Mouse (Mus musculus) neural tube, embryonic 11.5 days (tissue): ENCODE measurements at regions not wholly inside any gene's neighbourhood (a gene's known extent, or its start where the extent isn't known, plus 50 kb on each side); places are given as distances from the start of the nearest gene placed in this dataset.

Experiments
- ATAC-seq: fragments of 200-750 bp; cut with Nextera tagmentation; 2 replicates; pipeline ENCODE4 v1.8.0; 2017; ENCODE audit warnings: moderate number of reproducible peaks, mild to moderate bottlenecking, moderate TSS enrichment, moderate library complexity; ENCODE audit not compliant: insufficient read depth, low FRiP score, low TSS enrichment
- DNase-seq: peaks from one replicate; pipeline ENCODE4 v3.0.0-alpha.2; 2015; ENCODE audit warnings: low spot score
- H3K27ac ChIP-seq: fragments of 300-500 bp; sonication (generic); 2 replicates; pipeline ENCODE4 v1.5.1; 2014; ENCODE audit warnings: low read depth, mild to moderate bottlenecking, low read length
- H3K27me3 ChIP-seq: fragments of 300-500 bp; sonication (generic); 2 replicates; pipeline ENCODE4 v1.6.1; 2014; ENCODE audit warnings: mild to moderate bottlenecking, low read length, mixed read lengths; ENCODE audit not compliant: control insufficient read depth, insufficient read depth
- H3K36me3 ChIP-seq: fragments of 300-500 bp; sonication (generic); 2 replicates; pipeline ENCODE4 v1.6.1; 2014; ENCODE audit warnings: mild to moderate bottlenecking, low read length, moderate library complexity, mixed read lengths; ENCODE audit not compliant: control insufficient read depth, insufficient read depth
- H3K4me1 ChIP-seq: fragments of 300-500 bp; sonication (generic); 2 replicates; pipeline ENCODE4 v1.6.1; 2014; ENCODE audit warnings: low read length, mixed read lengths; ENCODE audit not compliant: control insufficient read depth, insufficient read depth
- H3K4me2 ChIP-seq: fragments of 300-500 bp; sonication (generic); 2 replicates; pipeline ENCODE4 v1.6.1; 2014; ENCODE audit warnings: low read depth, mild to moderate bottlenecking, moderate library complexity
- H3K4me3 ChIP-seq: fragments of 300-500 bp; sonication (generic); 2 replicates; pipeline ENCODE4 v1.5.1; 2014; ENCODE audit warnings: low read depth, low read length
- H3K9ac ChIP-seq: fragments of 300-500 bp; sonication (generic); 2 replicates; pipeline ENCODE4 v1.6.1; 2014; ENCODE audit warnings: mild to moderate bottlenecking, low read length
- H3K9me3 ChIP-seq: fragments of 300-500 bp; sonication (generic); 2 replicates; pipeline ENCODE4 v1.6.1; 2016; ENCODE audit warnings: low read length; ENCODE audit not compliant: control insufficient read depth
- WGBS: fragments of 180-500 bp; shearing (Covaris S2); extraction: QIAGEN DNeasy Blood & Tissue Kit; methylation state at CpG from one replicate; pipeline ENCODE4 v1.1.7; 2014; 5-methylcytosine and 5-hydroxymethylcytosine counted together

DNA sequence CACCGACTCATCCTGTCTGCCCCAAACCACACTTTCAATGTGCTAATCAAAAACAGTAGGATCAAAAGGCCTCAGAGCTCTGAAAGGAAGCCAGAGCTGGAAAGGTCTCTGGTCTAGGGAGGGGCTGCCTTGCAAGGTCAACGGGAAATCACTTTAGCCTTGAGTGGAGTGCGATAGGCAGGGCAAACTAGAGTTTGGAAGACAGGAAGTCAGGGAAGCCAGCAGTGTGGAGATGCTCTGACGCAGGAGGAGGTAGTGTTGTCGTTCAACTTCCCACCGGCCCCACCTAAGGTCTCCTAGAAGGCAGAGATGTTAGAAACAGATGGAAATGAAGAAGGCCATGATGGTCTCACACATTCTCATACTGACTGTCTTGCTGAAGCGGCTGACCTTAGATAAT lies 52.0 kb upstream of the Trp53i11 start:
- no peaks in the 10 kb centered on the region for H3K4me1 ChIP-seq
- no peaks in the 10 kb centered on the region for H3K36me3 ChIP-seq
- H3K9me3 ChIP-seq: no peaks in the 10 kb centered on the region
- no peak overlapping the region for H3K4me2 ChIP-seq
- ATAC-seq (no peak), DNase-seq (no peak)
- H3K27ac ChIP-seq: no peak overlapping the region
- 75% methylated on average over 7 of the region's 7 CpGs for WGBS
- H3K27me3 ChIP-seq: no peaks in the 10 kb centered on the region
- no peak overlapping the region for H3K9ac ChIP-seq
- H3K4me3 ChIP-seq: no peak overlapping the region

DNA sequence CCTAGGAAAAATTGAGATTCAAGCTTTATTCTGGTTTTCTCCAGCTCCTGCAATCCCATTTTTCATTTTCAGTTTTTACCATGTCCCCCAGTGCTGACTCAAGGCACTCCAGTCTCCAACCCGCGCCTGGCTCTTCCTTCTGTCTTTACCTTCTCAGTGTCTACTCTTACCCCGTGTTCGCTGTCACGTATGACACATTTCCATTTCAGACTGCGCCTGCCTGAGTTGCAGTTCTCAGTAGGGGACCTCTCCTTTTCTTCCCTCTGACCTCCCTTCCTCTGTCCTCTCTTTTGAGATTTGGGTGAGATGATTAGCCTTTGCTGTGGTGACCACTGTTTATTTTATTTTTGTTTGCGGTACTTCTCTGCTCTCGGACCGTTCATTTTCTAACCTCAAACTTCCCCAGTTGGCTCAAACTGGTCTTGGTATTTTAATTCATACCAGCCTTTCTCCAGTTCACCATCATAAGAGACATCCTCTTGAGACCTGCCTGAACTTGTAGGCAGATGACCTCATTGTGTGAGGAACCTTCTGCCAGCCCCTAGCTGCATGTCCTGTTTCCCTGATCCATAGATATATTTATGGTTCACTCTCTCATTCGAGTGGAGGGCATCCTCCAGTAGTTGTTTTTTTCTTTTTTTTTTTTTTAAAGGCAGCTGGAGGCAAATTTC lies 53.9 kb upstream of the Trp53i11 start:
- DNase-seq (no peak), ATAC-seq (no peak)
- Histone ChIP-seq H3K4me3 (no peak overlapping the region), H3K4me2 (no peak overlapping the region), H3K27me3 (no peaks in the 10 kb centered on the region), H3K9me3 (no peaks in the 10 kb centered on the region), H3K36me3 (no peaks in the 10 kb centered on the region), H3K27ac (no peak overlapping the region), H3K9ac (no peak overlapping the region), H3K4me1 (no peaks in the 10 kb centered on the region)
- WGBS: 79% methylated on average over 10 of the region's 10 CpGs

DNA sequence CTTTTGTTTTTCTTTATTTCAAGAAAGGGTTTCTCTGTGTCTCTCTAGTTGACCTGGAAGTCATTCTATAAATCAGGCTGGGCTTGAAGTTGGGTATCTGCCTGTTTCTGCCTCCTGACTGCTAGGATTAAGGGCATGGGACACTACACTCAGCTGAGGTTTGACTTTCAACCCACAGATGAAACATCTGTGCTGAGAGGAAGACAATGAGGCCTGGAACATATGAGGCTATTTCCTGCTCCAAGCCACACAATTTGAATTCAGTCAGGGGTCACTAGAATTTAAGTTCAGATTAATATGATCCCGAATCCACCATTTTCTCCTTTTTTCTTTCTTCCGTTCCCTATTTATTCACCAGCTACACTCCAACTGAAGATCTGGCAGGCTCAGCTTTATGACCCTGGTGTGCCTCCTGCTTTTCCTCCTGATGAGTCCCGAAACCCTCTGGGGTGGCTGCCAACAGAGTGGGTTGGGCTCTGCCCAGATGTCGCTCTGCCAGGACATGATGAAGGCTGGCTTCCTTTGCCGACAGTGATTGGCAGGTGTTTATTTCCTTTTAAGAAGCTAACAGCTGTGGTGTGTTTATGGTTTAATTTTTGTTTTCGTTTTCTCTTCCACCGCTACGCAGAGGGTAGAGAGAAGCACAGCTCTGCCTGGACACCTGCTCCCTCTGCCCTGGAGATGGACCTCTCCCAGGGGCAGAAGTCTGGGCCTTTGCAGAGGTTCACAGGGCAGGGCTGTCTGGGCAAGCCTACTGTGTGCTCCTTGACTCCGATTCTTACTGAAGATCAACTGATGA lies 55.3 kb upstream of the Trp53i11 start:
- Histone ChIP-seq H3K27ac (0 out of 2 replicates have a peak overlapping the region, but pooled peaks have one; percentile 1), H3K9me3 (no peaks in the 10 kb centered on the region), H3K9ac (no peak overlapping the region), H3K4me2 (no peak overlapping the region), H3K4me3 (no peak overlapping the region), H3K27me3 (no peaks in the 10 kb centered on the region), H3K4me1 (no peaks in the 10 kb centered on the region), H3K36me3 (no peaks in the 10 kb centered on the region)
- 64% methylated on average over 9 of the region's 9 CpGs for WGBS
- ATAC-seq: no peak
- DNase-seq: no peak

GRCm38 (mm10) chr2:93131236-93131635 lies 56.1 kb upstream of the Trp53i11 start:
- no peak for DNase-seq

DNA sequence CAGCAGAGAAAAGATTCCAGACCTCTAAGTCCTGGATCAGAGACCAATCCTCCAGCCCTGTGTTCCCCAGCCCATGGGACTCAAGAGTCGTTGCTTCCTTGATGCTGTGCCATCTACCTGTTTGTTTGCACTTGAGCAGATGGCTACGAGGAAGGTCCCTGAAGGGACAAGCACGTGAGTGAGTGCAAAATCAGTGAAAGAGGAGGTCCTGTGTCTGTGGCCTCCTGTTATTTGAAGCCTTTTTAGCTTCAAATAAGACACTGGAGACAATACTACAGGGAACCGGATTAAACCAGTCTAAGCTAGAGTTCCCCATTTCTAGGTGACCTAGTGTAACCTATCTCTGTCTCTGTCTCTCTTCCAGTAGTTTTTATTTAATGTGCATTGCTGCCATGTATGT lies 58.2 kb upstream of the Trp53i11 start:
- no peak for ATAC-seq
- WGBS: 76% methylated on average over 4 of the region's 4 CpGs
- Histone ChIP-seq H3K9ac (no peak overlapping the region), H3K4me1 (no peaks in the 10 kb centered on the region), H3K9me3 (no peaks in the 10 kb centered on the region), H3K27ac (no peak overlapping the region), H3K27me3 (no peaks in the 10 kb centered on the region), H3K4me2 (no peak overlapping the region), H3K36me3 (no peaks in the 10 kb centered on the region), H3K4me3 (no peak overlapping the region)
- no peak for DNase-seq

More at GRCm38 (mm10) chr2:93131236-93131635, 56.1 kb upstream of the Trp53i11 start:
- no peak overlapping the region for H3K4me2 ChIP-seq
- H3K9me3 ChIP-seq: no peaks in the 10 kb centered on the region
- WGBS: 89% methylated on average over 9 of the region's 9 CpGs
- H3K4me3 ChIP-seq: no peak overlapping the region
- ATAC-seq: no peak
- H3K27me3 ChIP-seq: no peaks in the 10 kb centered on the region
- H3K36me3 ChIP-seq: no peaks in the 10 kb centered on the region
- no peak overlapping the region for H3K9ac ChIP-seq
- H3K27ac ChIP-seq: no peak overlapping the region
- H3K4me1 ChIP-seq: no peaks in the 10 kb centered on the region

DNA sequence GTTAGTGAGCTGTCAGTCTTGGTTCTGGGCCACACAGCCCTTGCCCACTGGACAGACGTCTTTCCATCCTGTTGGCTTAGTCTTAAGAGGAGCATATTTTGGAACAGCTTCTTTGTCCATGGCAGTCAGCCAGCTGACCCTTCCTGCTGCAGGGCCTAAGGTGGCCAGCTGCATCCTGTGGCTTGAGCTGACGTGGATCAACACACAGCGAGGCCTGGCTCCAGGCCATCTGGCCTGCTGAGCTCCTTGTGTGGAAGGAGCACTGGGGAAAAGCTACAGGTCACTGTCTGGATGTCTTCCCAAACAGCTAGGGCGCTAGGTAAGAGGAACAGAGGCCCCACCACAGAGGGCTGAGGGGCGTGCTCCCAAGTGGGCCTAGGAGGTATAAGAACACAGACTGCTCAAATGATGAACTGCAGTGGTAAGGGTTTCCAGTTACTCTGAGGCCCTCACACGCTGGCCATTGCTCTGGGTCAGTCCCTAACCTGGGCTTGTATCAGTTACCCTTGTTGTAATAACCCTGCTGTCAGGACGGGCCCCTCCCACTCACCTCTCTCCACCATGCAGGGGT lies 60.7 kb upstream of the Trp53i11 start:
- 61% methylated on average over 7 of the region's 7 CpGs for WGBS
- H3K27me3 ChIP-seq: no peaks in the 10 kb centered on the region
- no peaks in the 10 kb centered on the region for H3K36me3 ChIP-seq
- no peak overlapping the region for H3K27ac ChIP-seq
- no peak for ATAC-seq
- no peak overlapping the region for H3K4me2 ChIP-seq
- no peaks in the 10 kb centered on the region for H3K9me3 ChIP-seq
- no peak overlapping the region for H3K4me3 ChIP-seq
- DNase-seq: no peak
- no peaks in the 10 kb centered on the region; the same call in 1 of the 2 replicates for H3K4me1 ChIP-seq
- no peak overlapping the region for H3K9ac ChIP-seq

DNA sequence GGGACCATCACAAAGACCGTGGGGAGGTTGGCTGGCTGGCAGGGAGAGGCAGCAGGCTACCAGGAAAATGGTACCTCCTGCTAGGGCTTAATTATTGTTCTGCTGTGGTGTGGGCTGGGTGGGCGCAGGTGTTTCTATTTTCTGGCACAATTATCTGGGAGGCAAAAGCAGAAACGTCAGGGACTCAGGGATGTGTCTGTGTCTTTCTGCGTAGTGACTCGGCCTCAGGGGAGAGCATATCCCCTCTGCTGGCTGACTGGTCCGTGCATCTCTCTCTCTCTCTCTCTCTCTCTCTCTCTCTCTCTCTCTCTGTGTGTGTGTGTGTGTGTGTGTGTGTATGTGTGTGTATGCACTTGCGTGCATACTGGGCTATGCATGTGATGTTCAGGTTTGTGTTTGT lies 61.2 kb upstream of the Trp53i11 start:
- no peak for ATAC-seq

GRCm38 (mm10) chr2:93124866-93125467 lies 62.4 kb upstream of the Trp53i11 start:
- ATAC-seq (no peak), DNase-seq (no peak)
- no peak overlapping the region for H3K4me2 ChIP-seq
- no peaks in the 10 kb centered on the region; the same call in 1 of the 2 replicates for H3K4me1 ChIP-seq
- H3K36me3 ChIP-seq: no peaks in the 10 kb centered on the region
- no peak overlapping the region for H3K27ac ChIP-seq
- H3K9me3 ChIP-seq: no peaks in the 10 kb centered on the region
- no peak overlapping the region for H3K4me3 ChIP-seq
- no peak overlapping the region for H3K9ac ChIP-seq
- 91% methylated on average over 7 of the region's 7 CpGs for WGBS
- H3K27me3 ChIP-seq: no peaks in the 10 kb centered on the region

More for the DNA sequence above, 61.2 kb upstream of the Trp53i11 start:
- DNase-seq: no peak
- WGBS: 65% methylated on average over 7 of the region's 7 CpGs
- H3K4me3 ChIP-seq: no peak overlapping the region
- H3K9ac ChIP-seq: no peak overlapping the region
- no peak overlapping the region for H3K4me2 ChIP-seq
- no peaks in the 10 kb centered on the region; the same call in 1 of the 2 replicates for H3K4me1 ChIP-seq
- H3K27me3 ChIP-seq: no peaks in the 10 kb centered on the region
- no peak overlapping the region for H3K27ac ChIP-seq
- H3K36me3 ChIP-seq: no peaks in the 10 kb centered on the region
- H3K9me3 ChIP-seq: no peaks in the 10 kb centered on the region
